Mouse (Mus musculus) hindbrain, embryonic 12.5 days (tissue): ENCODE measurements around the gene Senp2. TPM values are rescaled to one million over a fixed set of nuclear protein-coding genes. Genes with fewer than 3 reads are reported as not detected.
A peak's percentile ranks its signal among the peaks of the same experiment; 100 is the strongest.
"Not testable (repeated sequence)": the region's sequence is repeated elsewhere in the genome, so short reads cannot be mapped to it uniquely, and the experiment has no call there.

Experiments
- ATAC-seq: fragments of 200-750 bp; cut with Nextera tagmentation; 2 replicates; pipeline ENCODE4 v1.8.0; 2017; ENCODE audit warnings: moderate TSS enrichment; ENCODE audit not compliant: low FRiP score
- H3K27ac ChIP-seq: fragments of 300-500 bp; sonication (generic); 2 replicates; pipeline ENCODE4 v1.5.1; 2016; ENCODE audit warnings: mild to moderate bottlenecking
- H3K27me3 ChIP-seq: fragments of 300-500 bp; sonication (generic); 2 replicates; pipeline ENCODE4 v1.6.1; 2016; ENCODE audit warnings: mild to moderate bottlenecking
- H3K36me3 ChIP-seq: fragments of 300-500 bp; sonication (generic); 2 replicates; pipeline ENCODE4 v1.6.1; 2016; ENCODE audit warnings: mild to moderate bottlenecking
- H3K4me1 ChIP-seq: fragments of 300-500 bp; sonication (generic); 2 replicates; pipeline ENCODE4 v1.6.1; 2016
- H3K4me2 ChIP-seq: fragments of 300-500 bp; sonication (generic); replicated peaks from 2 replicates; pipeline ENCODE4 v1.6.1; 2016; ENCODE audit warnings: mild to moderate bottlenecking
- H3K4me3 ChIP-seq: fragments of 300-500 bp; sonication (generic); 2 replicates; pipeline ENCODE4 v1.5.1; 2016; ENCODE audit warnings: mild to moderate bottlenecking
- H3K9ac ChIP-seq: fragments of 300-500 bp; sonication (generic); 2 replicates; pipeline ENCODE4 v1.6.1; 2016; ENCODE audit warnings: mild to moderate bottlenecking, moderate library complexity
- H3K9me3 ChIP-seq: fragments of 300-500 bp; sonication (generic); replicated peaks from 2 replicates; pipeline ENCODE4 v1.6.1; 2016; ENCODE audit warnings: mild to moderate bottlenecking
- WGBS: fragments of 180-500 bp; shearing (Covaris S2); methylation state at CpG from one replicate; pipeline ENCODE4 v1.1.7; 2016; 5-methylcytosine and 5-hydroxymethylcytosine counted together
- polyA plus RNA-seq: library from polyadenylated mRNA; unstranded; fragments of >200 nt; fragmentation: Nextera tagmentation; extraction: Ambion mirVana; gene quantifications from 2 replicates; pipeline ENCODE4 v1.2.1, GENCODE M21; 2016

Gene Senp2
- polyA plus RNA-seq = 61.7 and 64.5 TPM in 2 replicates

- Histone ChIP-seq H3K9ac (peak within 1 kb of the TSS; percentile 93), H3K36me3 (no peaks in the 10 kb centered on the region), H3K4me2 (peak within 1 kb of the TSS; percentile 80), H3K9me3 (no peaks in the 10 kb centered on the region), H3K27me3 (no peaks in the 10 kb centered on the region), H3K27ac (peak within 1 kb of the TSS; percentile 73; the same call in 1 of the 2 replicates), H3K4me3 (peak within 1 kb of the TSS; percentile 93), H3K4me1 (peaks cover 11% of the 10 kb centered on the region)
- WGBS = under 1% methylated on average over 41 of the region's 45 CpGs
- peak; percentile 99 for ATAC-seq
Observed at GRCm38 (mm10) chr16:22009099-22009584, at the start of gene Senp2. Gene Senp2 (plus strand): TSS chr16:22009484.

- Histone ChIP-seq H3K27me3 (no peaks in the 10 kb centered on the region), H3K4me2 (no peak overlapping the region), H3K9ac (no peak overlapping the region), H3K4me3 (no peak overlapping the region), H3K9me3 (no peaks in the 10 kb centered on the region), H3K36me3 (no peaks in the 10 kb centered on the region), H3K27ac (no peak overlapping the region), H3K4me1 (no peaks in the 10 kb centered on the region)
- WGBS = 89% methylated on average over 3 of the region's 3 CpGs
- ATAC-seq = no peak
Observed at GRCm38 (mm10) chr16:21965576-21965975, 43.7 kb upstream of the Senp2 start.

- no peak overlapping the region for H3K27ac ChIP-seq
- H3K4me3 ChIP-seq = no peak overlapping the region
- H3K36me3 ChIP-seq = no peaks in the 10 kb centered on the region
- no peaks in the 10 kb centered on the region; the same call in 1 of the 2 replicates for H3K27me3 ChIP-seq
- H3K4me2 ChIP-seq = no peak overlapping the region
- WGBS = 69% methylated on average over 3 of the region's 5 CpGs
- H3K9ac ChIP-seq = no peak overlapping the region
- no peak for ATAC-seq
- no peaks in the 10 kb centered on the region for H3K4me1 ChIP-seq
- H3K9me3 ChIP-seq = no peaks in the 10 kb centered on the region
Observed at GRCm38 (mm10) chr16:21969874-21970273, 39.4 kb upstream of the Senp2 start.

GRCm38 (mm10) chr16:21970536-21970935, 38.7 kb upstream of the Senp2 start:
- H3K9me3 ChIP-seq = no peaks in the 10 kb centered on the region
- H3K36me3 ChIP-seq = no peaks in the 10 kb centered on the region
- ATAC-seq = no peak
- H3K27ac ChIP-seq = no peak overlapping the region
- WGBS = 86% methylated on average over 6 of the region's 6 CpGs
- no peaks in the 10 kb centered on the region; the same call in 1 of the 2 replicates for H3K27me3 ChIP-seq
- H3K4me1 ChIP-seq = no peaks in the 10 kb centered on the region
- no peak overlapping the region for H3K9ac ChIP-seq
- no peak overlapping the region for H3K4me2 ChIP-seq
- H3K4me3 ChIP-seq = no peak overlapping the region

GRCm38 (mm10) chr16:21971446-21971845, 37.8 kb upstream of the Senp2 start:
- 63% methylated on average over 4 of the region's 4 CpGs for WGBS
- no peak for ATAC-seq

GRCm38 (mm10) chr16:21976203-21976602, 33.1 kb upstream of the Senp2 start:
- H3K27me3 ChIP-seq = peaks cover 9% of the 10 kb centered on the region
- ATAC-seq = no peak
- H3K9ac ChIP-seq = no peak overlapping the region
- H3K4me3 ChIP-seq = peak overlapping the region; percentile 13; the same call in 1 of the 2 replicates
- peaks cover 7% of the 10 kb centered on the region for H3K4me1 ChIP-seq
- H3K4me2 ChIP-seq = peak overlapping the region; percentile 43
- H3K9me3 ChIP-seq = no peaks in the 10 kb centered on the region
- 2% methylated on average over 16 of the region's 16 CpGs for WGBS
- no peaks in the 10 kb centered on the region for H3K36me3 ChIP-seq
- no peak overlapping the region for H3K27ac ChIP-seq

More at GRCm38 (mm10) chr16:21971446-21971845, 37.8 kb upstream of the Senp2 start:
- Histone ChIP-seq H3K9ac (no peak overlapping the region), H3K4me1 (peaks cover 6% of the 10 kb centered on the region), H3K4me2 (no peak overlapping the region), H3K4me3 (no peak overlapping the region), H3K36me3 (no peaks in the 10 kb centered on the region), H3K27ac (no peak overlapping the region), H3K27me3 (peaks cover 7% of the 10 kb centered on the region), H3K9me3 (no peaks in the 10 kb centered on the region)

- no peak overlapping the region for H3K4me3 ChIP-seq
- H3K9me3 ChIP-seq = no peaks in the 10 kb centered on the region
- H3K36me3 ChIP-seq = no peaks in the 10 kb centered on the region
- H3K4me1 ChIP-seq = peaks cover 7% of the 10 kb centered on the region
- H3K4me2 ChIP-seq = no peak overlapping the region
- 76% methylated on average over 5 of the region's 5 CpGs for WGBS
- no peak overlapping the region for H3K27ac ChIP-seq
- H3K27me3 ChIP-seq = peaks cover 9% of the 10 kb centered on the region; the same call in 1 of the 2 replicates
- H3K9ac ChIP-seq = no peak overlapping the region
- no peak for ATAC-seq
Observed at GRCm38 (mm10) chr16:21977347-21977746, 31.9 kb upstream of the Senp2 start.

- H3K4me3 ChIP-seq = no peak overlapping the region
- no peaks in the 10 kb centered on the region for H3K4me1 ChIP-seq
- no peaks in the 10 kb centered on the region for H3K9me3 ChIP-seq
- H3K4me2 ChIP-seq = no peak overlapping the region
- ATAC-seq = no peak
- H3K36me3 ChIP-seq = no peaks in the 10 kb centered on the region
- H3K9ac ChIP-seq = no peak overlapping the region
- no peaks in the 10 kb centered on the region for H3K27me3 ChIP-seq
- no peak overlapping the region for H3K27ac ChIP-seq
- 96% methylated on average over 9 of the region's 9 CpGs for WGBS
Observed at GRCm38 (mm10) chr16:21983146-21983545, 26.1 kb upstream of the Senp2 start.

- H3K4me1 ChIP-seq = no peaks in the 10 kb centered on the region
- WGBS = 95% methylated on average over 4 of the region's 4 CpGs
- H3K9me3 ChIP-seq = no peaks in the 10 kb centered on the region
- no peak overlapping the region for H3K9ac ChIP-seq
- no peak overlapping the region for H3K4me2 ChIP-seq
- no peak overlapping the region for H3K27ac ChIP-seq
- no peak for ATAC-seq
- H3K27me3 ChIP-seq = no peaks in the 10 kb centered on the region
- H3K4me3 ChIP-seq = no peak overlapping the region
- H3K36me3 ChIP-seq = no peaks in the 10 kb centered on the region
Observed at GRCm38 (mm10) chr16:21983581-21983980, 25.7 kb upstream of the Senp2 start.

GRCm38 (mm10) chr16:21984091-21984490, 25.2 kb upstream of the Senp2 start:
- no peaks in the 10 kb centered on the region for H3K4me1 ChIP-seq
- WGBS = 85% methylated on average over 12 of the region's 12 CpGs
- no peak overlapping the region for H3K4me2 ChIP-seq
- H3K9ac ChIP-seq = no peak overlapping the region
- H3K36me3 ChIP-seq = no peaks in the 10 kb centered on the region
- no peaks in the 10 kb centered on the region for H3K27me3 ChIP-seq
- no peaks in the 10 kb centered on the region for H3K9me3 ChIP-seq
- no peak overlapping the region for H3K27ac ChIP-seq
- no peak overlapping the region for H3K4me3 ChIP-seq
- no peak for ATAC-seq

- Histone ChIP-seq H3K9me3 (no peaks in the 10 kb centered on the region), H3K36me3 (no peaks in the 10 kb centered on the region), H3K27me3 (no peaks in the 10 kb centered on the region), H3K9ac (no peak overlapping the region), H3K4me2 (no peak overlapping the region), H3K27ac (no peak overlapping the region), H3K4me3 (no peak overlapping the region), H3K4me1 (no peaks in the 10 kb centered on the region)
- no peak for ATAC-seq
- 57% methylated on average over 3 of the region's 3 CpGs for WGBS
Observed at GRCm38 (mm10) chr16:21986191-21986590, 23.1 kb upstream of the Senp2 start.

- Histone ChIP-seq H3K4me1 (no peaks in the 10 kb centered on the region), H3K4me3 (no peak overlapping the region), H3K36me3 (no peaks in the 10 kb centered on the region), H3K4me2 (no peak overlapping the region), H3K27me3 (no peaks in the 10 kb centered on the region), H3K27ac (no peak overlapping the region), H3K9ac (no peak overlapping the region), H3K9me3 (no peaks in the 10 kb centered on the region)
- WGBS = 70% methylated on average over 5 of the region's 5 CpGs
- ATAC-seq = no peak
Observed at GRCm38 (mm10) chr16:21987956-21988355, 21.3 kb upstream of the Senp2 start.

GRCm38 (mm10) chr16:21990893-21991292, 18.4 kb upstream of the Senp2 start:
- H3K4me3 ChIP-seq, H3K27me3 ChIP-seq, H3K36me3 ChIP-seq, H3K4me2 ChIP-seq, H3K27ac ChIP-seq, H3K4me1 ChIP-seq, H3K9ac ChIP-seq, ATAC-seq, H3K9me3 ChIP-seq: not testable (repeated sequence)
